Mouse (Mus musculus) activated CD4-positive, CD25-positive, alpha-beta regulatory T cell, adult 4 months (primary cell): Measurements from ENCODE around the gene Krtap3-3. TPM values are rescaled to one million over a fixed set of nuclear protein-coding genes. Genes with fewer than 3 reads are reported as not detected.
"Not testable (repeated sequence)": the region's sequence is repeated elsewhere in the genome, so short reads cannot be mapped to it uniquely, and the experiment has no call there.

ENCODE experiments used
- ATAC-seq: one replicate; pipeline ENCODE4 v1.8.0; 2017
- polyA plus RNA-seq, 2 experiments: library from polyadenylated mRNA; unstranded; fragments of 100-300 nt; shearing (Covaris generic); gene quantifications; one replicate each; pipeline ENCODE4 v1.2.1; 2017

Krtap3-3 gene
- not detected for polyA plus RNA-seq

DNA sequence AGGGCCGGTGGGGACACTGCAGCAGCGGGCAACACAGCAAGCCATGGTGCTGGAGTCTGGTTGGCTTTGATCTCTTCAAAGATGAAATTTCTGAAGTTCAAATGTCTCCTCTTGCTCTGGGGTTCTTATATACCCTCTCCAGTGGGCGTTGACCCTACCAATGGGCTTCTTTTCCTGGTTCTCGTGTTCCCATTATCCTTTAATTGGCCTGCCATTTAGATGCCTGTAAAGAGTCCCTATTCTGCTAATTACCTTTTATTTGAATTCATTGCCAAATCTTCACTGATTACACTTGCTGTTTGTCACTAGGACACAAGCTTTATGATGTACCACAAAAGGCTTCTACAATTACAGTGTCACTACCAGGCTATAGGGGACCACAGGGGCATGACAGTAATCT is at the start of gene Krtap3-3:
TSS of gene Krtap3-3 (minus strand) at position 101 of the 400 bp plus-strand sequence.
- ATAC-seq = no peak

DNA sequence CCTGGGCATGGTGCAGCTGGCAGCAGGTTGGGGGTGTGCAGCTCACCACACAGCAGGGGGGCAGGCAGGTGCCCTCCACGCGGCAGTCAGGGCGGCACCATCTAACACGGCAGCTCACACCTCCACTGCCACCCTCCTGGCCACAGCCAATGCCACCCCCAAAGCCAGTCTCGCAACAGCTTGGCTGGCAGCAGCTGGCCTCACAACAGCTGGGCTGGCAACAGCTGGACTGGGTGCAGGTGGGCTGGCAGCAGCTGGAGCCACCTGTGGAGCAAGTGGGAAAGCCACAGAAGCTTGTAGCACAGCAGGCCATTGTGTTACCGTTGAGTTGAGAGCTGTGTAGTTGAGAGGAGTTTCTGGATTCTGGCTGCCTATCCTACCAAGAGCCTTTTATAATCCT is 47.1 kb upstream of the Krtap3-3 start, which contains the start of gene Krtap9-3:
TSS of gene Krtap9-3 (minus strand) at position 364 of the 400 bp plus-strand sequence.
- ATAC-seq = not testable (repeated sequence)

DNA sequence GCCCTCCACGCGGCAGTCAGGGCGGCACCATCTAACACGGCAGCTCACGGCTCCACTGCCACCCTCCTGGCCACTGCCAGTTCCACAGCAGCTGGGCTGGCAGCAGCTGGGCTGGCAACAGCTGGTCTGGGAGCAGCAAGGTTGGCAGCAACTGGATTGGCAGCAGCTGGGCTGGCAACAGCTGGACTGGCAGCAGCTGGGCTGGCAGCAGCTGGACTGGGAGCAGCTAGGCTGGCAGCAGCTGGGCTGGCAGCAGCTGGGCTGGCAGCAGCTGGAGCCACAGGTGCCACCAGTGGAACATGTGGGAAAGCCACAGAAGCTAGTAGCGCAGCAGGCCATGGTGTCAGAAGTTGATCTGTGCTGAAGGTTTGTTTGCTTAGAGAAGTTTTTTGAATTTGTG is 40.3 kb upstream of the Krtap3-3 start, which contains the start of gene Krtap1-3:
TSS of gene Krtap1-3 (minus strand) at position 359 of the 400 bp plus-strand sequence.
- no peak for ATAC-seq

- no peak for ATAC-seq
These were observed 34.4 kb upstream of the Krtap3-3 start for GRCm38 (mm10) chr11:99585096-99585495.

DNA sequence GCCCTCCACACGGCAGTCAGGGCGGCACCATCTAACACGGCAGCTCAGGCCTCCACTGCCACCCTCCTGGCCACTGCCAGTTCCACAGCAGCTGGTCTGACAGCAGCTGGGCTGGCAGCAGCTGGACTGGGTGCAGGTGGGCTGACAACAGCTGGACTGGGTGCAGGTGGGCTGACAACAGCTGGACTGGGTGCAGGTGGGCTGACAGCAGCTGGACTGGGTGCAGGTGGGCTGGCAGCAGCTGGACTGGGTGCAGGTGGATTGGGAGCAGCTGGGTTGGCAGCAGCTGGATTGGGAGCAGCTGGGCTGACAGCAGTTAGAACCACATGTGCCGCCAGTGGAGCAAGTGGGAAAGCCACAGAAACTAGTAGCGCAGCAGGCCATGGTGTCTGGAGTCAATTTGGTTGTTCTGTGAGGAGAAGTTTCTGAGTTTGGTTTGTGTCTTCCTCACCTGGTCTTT is 32.6 kb upstream of the Krtap3-3 start, which contains the start of gene Krtap1-4:
TSS of gene Krtap1-4 (minus strand) at position 410 of the 460 bp plus-strand sequence.
- ATAC-seq = no peak

DNA sequence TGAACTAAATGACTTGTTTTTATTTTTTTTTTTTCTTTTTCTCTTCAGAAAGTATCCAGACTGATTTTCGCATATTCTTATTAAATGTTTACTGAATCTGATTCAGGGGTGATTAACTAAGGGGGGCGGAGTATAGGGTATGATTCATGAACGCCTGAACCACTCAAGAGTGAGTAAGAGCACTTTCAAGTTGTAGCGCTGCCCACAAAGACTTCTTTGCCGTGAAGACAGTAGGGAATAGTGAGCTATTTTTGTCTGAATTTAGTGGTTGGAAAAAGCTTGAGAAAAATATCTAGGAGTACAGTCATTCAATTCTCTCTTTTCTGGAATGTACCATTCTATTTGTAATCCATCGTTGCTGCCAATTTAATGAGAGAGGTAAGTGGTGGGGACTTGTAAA is 30.9 kb upstream of the Krtap3-3 start:
- no peak for ATAC-seq

GRCm38 (mm10) chr11:99581051-99581450 is 30.4 kb upstream of the Krtap3-3 start:
- no peak for ATAC-seq

DNA sequence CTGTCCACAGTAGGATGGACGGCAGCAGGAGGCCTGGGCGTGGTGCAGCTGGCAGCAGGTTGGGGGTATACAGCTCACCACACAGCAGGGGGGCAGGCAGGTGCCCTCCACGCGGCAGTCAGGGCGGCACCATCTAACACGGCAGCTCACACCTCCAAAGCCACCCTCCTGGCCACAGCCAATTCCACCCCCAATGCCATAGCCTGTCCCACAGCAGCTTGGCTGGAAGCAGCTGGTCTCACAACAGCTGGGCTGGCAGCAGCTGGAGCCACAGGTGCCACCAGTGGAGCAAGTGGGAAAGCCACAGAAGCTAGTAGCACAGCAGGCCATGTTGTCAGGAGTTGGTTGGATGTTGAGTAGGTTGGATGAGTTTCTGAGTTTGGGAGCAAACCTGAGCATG is 30.0 kb upstream of the Krtap3-3 start, which contains the start of gene Krtap1-5:
TSS of gene Krtap1-5 (minus strand) at position 381 of the 400 bp plus-strand sequence.
- ATAC-seq = no peak

DNA sequence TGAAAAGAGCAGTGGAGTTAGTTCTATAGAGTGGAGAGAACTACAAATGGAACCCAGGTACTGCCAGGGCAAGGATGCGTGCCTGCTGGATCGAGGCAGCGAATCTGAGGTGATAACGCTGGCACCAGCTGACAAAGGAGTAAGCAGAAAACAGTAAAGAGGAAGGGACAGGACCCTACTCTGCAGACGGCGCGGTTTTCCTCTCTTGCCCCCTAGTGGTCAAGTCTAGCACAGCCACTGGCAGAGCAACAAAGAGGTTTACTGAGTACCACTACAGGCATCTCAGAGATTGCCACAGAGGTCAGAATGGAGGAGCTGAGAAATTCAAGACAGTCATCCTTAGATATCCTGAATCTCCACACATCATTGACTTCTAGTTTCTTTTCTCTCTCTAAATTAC is 23.4 kb upstream of the Krtap3-3 start:
- ATAC-seq = no peak

DNA sequence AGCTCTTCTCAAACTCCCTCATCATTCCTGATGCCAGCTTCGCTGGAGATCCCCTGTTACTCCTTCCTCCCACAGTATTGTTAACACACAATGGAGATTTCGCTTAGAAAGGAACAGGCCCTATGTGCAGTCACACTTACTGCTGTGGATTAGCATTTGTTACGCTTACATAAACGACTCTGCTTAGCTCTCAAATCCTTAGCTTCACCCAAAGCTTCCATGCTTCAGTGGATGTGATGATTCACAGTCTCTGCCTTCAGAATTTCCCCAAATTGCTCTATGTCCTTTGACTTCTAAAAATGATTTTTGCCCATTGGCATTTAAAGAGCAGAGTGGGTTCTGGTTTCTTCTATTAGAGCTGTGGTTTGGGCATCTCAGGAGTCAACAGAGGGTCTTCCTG is 22.5 kb upstream of the Krtap3-3 start:
- ATAC-seq = no peak

DNA sequence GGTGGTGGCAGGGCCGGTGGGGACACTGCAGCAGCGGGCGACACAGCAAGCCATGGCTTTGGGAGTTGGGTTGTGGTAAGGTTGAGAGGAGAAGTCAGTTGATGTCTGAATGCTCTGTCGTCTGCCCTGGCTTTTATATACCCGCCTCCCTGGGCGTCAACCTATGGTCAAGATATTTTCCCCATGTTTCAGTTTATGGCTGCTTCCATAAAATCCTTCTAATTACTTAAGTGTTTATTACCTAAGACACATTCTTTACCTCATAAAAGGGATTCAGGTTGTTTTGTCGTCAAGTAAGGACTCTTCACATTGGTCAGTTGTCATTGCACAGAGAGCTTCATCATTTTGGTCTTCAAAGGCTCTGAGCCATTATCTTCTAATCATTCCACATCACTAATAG is 15.9 kb upstream of the Krtap3-3 start, which contains the start of gene Krtap3-1:
TSS of gene Krtap3-1 (minus strand) at position 101 of the 400 bp plus-strand sequence.
- ATAC-seq = no peak

DNA sequence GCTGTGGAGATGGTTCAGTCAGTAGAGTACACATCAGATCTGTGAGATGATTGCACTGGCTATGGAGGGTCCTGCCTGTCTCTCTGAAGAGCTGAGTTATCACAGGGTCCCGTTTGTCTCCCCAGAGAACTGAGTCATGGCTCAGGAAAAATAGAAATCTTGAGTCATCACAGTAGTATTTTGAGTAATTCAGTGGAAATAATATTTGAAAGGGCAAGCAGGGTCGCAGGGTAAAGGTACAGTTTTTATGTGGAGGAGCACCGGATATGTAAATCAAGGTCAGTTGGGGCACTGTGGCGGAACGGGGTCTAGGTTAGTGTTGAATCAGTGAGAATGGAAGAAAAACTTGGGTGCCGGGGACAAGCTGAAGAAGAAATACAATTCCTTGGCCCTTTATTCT is 11.9 kb upstream of the Krtap3-3 start:
- no peak for ATAC-seq

DNA sequence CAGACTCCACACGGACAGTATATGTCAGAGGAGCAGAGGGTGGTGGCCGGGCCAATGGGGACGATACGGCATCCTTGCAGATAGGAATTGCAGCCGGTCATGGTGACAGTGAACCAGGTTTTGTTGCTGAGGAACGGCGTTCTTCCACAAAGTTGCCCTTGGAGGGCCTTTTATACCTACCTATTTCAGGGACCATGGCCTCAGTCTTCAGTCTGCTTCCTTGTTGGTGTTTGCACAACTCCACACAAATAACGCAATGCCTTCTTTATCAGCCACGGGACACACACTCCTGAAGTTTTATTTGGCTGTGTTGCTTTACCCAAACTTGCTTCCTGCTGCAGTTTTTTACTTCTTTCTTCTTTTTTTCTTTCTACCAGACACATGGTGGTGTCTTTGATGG is 8.7 kb upstream of the Krtap3-3 start, which contains the start of gene Gm11939:
TSS of gene Gm11939 (minus strand) at position 101 of the 400 bp plus-strand sequence.
- no peak for ATAC-seq

DNA sequence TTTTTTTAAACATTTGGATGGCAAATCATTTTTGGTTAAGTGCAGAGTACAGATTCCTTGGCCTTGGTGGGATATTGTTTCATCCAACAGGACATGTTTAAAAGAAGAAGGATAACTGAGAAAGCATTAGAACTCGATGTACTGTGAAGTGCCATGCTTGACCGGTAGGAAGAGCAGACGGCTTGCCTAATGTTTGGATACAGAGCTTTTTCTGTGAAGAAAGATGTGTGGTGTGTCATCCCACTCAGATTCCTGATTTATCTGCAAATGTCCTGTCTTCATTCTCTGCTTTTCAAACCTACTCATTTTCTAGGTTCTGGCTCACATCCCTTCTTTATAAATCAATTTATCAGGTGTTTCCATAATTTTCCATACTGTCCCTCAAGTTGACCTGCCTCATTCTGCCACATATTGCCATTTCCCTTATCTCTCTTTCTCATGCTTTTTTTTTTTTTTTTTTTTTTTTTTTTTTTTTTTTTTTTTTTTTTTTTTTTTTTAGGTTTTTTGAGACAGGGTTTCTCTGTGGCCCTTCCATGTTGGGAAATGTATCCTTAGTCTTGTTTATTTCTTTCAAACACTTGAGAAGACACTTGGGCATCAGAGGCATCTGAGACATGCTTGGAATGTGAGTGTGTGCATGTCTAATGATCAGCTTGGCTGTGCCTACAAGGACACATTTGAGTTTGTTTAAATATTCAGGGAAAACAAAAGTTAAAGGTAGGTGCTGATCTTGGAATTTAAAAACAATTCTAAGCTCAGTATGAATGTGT is 7.5 kb upstream of the Krtap3-3 start:
- ATAC-seq = no peak

GRCm38 (mm10) chr11:99556753-99557152 is 6.1 kb upstream of the Krtap3-3 start, which contains the start of gene Krtap3-2:
TSS of gene Krtap3-2 (minus strand) at chr11:99556853.
- no peak for ATAC-seq

DNA sequence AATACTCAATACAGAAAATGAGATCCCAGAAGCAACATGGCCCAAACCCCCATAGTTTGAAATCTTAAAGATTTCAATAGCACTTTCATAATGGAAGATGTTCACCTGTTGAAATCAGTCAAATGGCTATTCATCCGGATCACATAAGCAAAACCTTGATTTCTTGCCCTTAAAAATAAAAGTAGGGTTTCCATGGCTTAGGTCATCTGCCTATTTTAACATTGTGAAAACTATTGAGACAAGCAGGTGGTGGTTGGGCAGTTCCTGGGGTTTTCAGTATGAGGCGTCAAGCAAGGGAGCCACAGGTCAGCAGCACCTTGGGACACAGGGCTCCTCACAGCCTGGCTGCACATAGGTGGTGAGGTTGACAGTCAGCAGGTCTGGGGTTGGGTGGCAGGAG is 5.5 kb upstream of the Krtap3-3 start:
- ATAC-seq = no peak

- ATAC-seq = no peak
These were observed 2.8 kb downstream of the Krtap3-3 start for GRCm38 (mm10) chr11:99547892-99548291.

DNA sequence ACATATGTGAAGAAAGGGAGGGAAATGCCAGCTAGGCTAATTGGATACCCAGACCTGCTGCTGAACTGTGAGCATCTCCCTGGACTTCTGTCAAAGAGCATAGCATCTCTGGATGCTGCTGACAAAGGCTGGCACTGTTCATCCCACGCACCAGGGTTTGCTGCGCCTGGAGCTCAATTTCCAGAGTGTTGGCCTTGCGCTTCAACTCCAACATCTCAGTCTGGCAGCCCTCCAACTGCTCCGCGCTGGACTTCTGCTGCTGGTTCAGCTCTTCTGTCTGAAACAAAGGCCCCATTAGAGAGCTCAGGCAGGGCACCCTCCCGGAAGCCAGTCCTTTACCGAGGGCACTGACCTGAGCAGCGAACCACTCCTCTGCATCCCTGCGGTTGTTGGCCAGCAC is 10.9 kb downstream of the Krtap3-3 start:
- ATAC-seq = no peak

GRCm38 (mm10) chr11:99521288-99521860 is 29.3 kb downstream of the Krtap3-3 start, which contains the start of gene Krt39:
TSS of gene Krt39 (minus strand) at chr11:99521338.
- ATAC-seq = no peak

DNA sequence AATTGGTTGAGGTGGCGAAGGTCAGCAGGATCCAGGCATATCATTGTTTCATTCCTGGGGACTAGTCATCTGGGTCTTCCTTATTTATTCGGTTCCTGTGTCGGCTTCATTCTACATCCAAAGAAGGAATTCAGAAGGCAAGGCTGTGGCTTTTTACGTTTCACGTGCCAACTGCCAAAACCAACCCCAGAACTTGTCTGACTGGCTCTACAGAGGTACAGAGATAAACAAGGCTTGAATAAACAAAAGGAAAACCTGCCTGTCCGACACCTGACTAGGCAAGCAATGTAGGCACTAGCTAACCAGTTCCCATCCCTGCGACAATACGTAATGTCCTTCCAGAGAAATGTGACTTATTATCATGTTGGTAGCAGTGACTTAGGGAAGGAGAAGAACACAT is 36.6 kb downstream of the Krtap3-3 start:
- ATAC-seq = no peak
